Mouse (Mus musculus): ENCODE data around the gene Cd3eap.

- TF ChIP-seq CTCF (IDR thresholded peaks at IDR 0.05; ENCODE audit: low read depth) (peak; percentile 59), EP300 (IDR thresholded peaks at IDR 0.05; ENCODE audit: low read depth) (peak; percentile 52; the same call in 1 of the 2 replicates)
Measured at GRCm38 (mm10) chr7:19309884-19310641, 49.2 kb downstream of the Cd3eap start, which contains the start of gene Fosb.
